21 mouse cellular contexts compared by ENCODE assay signal in genomic region chr5:122224291-122224690, GRCm38 (mm10). TPM values are rescaled to one million over a fixed set of nuclear protein-coding genes. Genes with fewer than 3 reads are reported as not detected.
A peak's percentile ranks its signal among the peaks of the same experiment; 100 is the strongest.
DNase-seq lines count a peak whose midpoint lies in the region; ATAC-seq and TF ChIP-seq lines count a peak whose summit lies in the region.
"Had no signal": no experiment of that assay in that cellular context is flagged by ENCODE, and none has a peak within 500 bp of the region (broad histone marks: within the 10 kb centered on the region; RNA-seq: fewer than 3 reads in every experiment).

No protein-coding gene starts in this region.

- DNase-seq in CD4-positive, CD25-positive, alpha-beta regulatory T cell, adult 2 months (ENCODE audit: low read depth, low spot score) = peak; percentile 29
- peak; percentile 71 for DNase-seq in CD4-positive helper T cell, adult 2 months (ENCODE audit: low read depth, low spot score)
- peak; percentile 67 for DNase-seq in induced T-regulatory cell, adult 2 months (ENCODE audit: low read depth)
- no peak for DNase-seq in ovary, postnatal 36 days (ENCODE audit: low spot score)
- DNase-seq in lung, adult 2 months = no peak
- DNase-seq: adrenal gland, adult 8-10 months; adrenal gland, postnatal 14 days; adrenal gland, postnatal 36 days; cerebellum, adult 11-12 months; cerebellum, adult 2 months; cerebellum, adult 9-10 months; cerebellum, postnatal 10 days; cerebellum, postnatal 25 days; forebrain, postnatal 0 days had no signal

- TF ChIP-seq POLR2A in lung, adult 2 months (IDR thresholded peaks at IDR 0.05; ENCODE audit: borderline replicate concordance, extremely low read depth, low read depth, low read length) = no peak

- 86% methylated on average over 2 of the region's 2 CpGs for WGBS in lung, adult 2 months

- TF ChIP-seq CTCF in lung, adult 2 months (IDR thresholded peaks at IDR 0.05; ENCODE audit: insufficient read depth, low read length) = no peak

- no peak overlapping the region for H3K4me3 ChIP-seq in lung, adult 2 months (replicated peaks; ENCODE audit: extremely low read depth, low read depth, low read length)
- H3K4me3 ChIP-seq: embryonic facial prominence, embryonic 10.5 days; embryonic facial prominence, embryonic 12.5 days; forebrain, embryonic 13.5 days; forebrain, embryonic 15.5 days had no signal

- no peak for ATAC-seq in CD4-positive, CD25-positive, alpha-beta regulatory T cell, adult 4 months
- ATAC-seq: activated CD4-positive, CD25-positive, alpha-beta regulatory T cell, adult 4 months; forebrain, embryonic 13.5 days; forebrain, embryonic 15.5 days; forebrain, postnatal 0 days; Patski had no signal

- no peaks in the 10 kb centered on the region for H3K4me1 ChIP-seq in lung, adult 2 months (ENCODE audit: control insufficient read depth, insufficient read depth, low read length)
- H3K4me1 ChIP-seq: forebrain, embryonic 15.5 days had no signal

RNA-seq across cellular contexts. Expression of gene Hvcn1, which starts 17.7 kb away (rescaled TPM):
- polyA plus RNA-seq in CD4-positive, CD25-positive, alpha-beta regulatory T cell, adult 4 months (2017; shearing (Covaris generic)) = 100 to 1,000 TPM in 1 of 2 experiments, 10 to 100 TPM in 1; 51.8 to 108 TPM
- polyA plus RNA-seq in lung, adult 2 months (2012; rRNA removed) = 19.6 and 21.9 TPM in 2 replicates

RNA-seq across cellular contexts. Expression of gene Tctn1, which starts 40.0 kb away (rescaled TPM):
- 1 to 10 TPM; 1.1 to 2.0 TPM for polyA plus RNA-seq in CD4-positive, CD25-positive, alpha-beta regulatory T cell, adult 4 months (2017; shearing (Covaris generic))
- 29.8 and 33.2 TPM in 2 replicates for polyA plus RNA-seq in lung, adult 2 months (2012; rRNA removed)

RNA-seq across cellular contexts. Expression of gene Pptc7, which starts 59.9 kb away (rescaled TPM):
- polyA plus RNA-seq in CD4-positive, CD25-positive, alpha-beta regulatory T cell, adult 4 months (2017; shearing (Covaris generic)) = 10 to 100 TPM; 17.8 to 18.7 TPM
- 30.4 and 35.3 TPM in 2 replicates for polyA plus RNA-seq in lung, adult 2 months (2012; rRNA removed)

Comparison
In these comparisons a context has a peak if more than half of its experiments do, and no peak if none do; other contexts are left out.
1. DNase-seq: peak in CD4-positive, CD25-positive, alpha-beta regulatory T cell, adult 2 months (single experiment), CD4-positive helper T cell, adult 2 months (single experiment) and induced T-regulatory cell, adult 2 months (single experiment); none in ovary, postnatal 36 days (single experiment) and lung, adult 2 months (single experiment).
2. RNA of gene Tctn1, which starts 40.0 kb away (polyA plus RNA-seq): 29.8 to 33.2 TPM in lung, adult 2 months; 1.1 to 2.0 TPM in CD4-positive, CD25-positive, alpha-beta regulatory T cell, adult 4 months; every median in the first group is over 10 times any median in the second.